Mouse (Mus musculus) heart, adult 2 months (tissue): ENCODE data around the gene Ipcef1.

Experiments used
- CTCF ChIP-seq: fragments of 200-600 bp; IDR thresholded peaks from 2 replicates; pipeline ENCODE4 v1.8.1; 2022; ENCODE audit warnings: antibody characterized with exemption, mild to moderate bottlenecking, moderate library complexity
- POLR2A ChIP-seq: fragments of 200-500 bp; IDR thresholded peaks from 2 replicates; pipeline ENCODE4 v1.6.1; 2011; ENCODE audit warnings: mild to moderate bottlenecking, low read depth, low read length, control low read depth; ENCODE audit not compliant: insufficient read depth

DNA sequence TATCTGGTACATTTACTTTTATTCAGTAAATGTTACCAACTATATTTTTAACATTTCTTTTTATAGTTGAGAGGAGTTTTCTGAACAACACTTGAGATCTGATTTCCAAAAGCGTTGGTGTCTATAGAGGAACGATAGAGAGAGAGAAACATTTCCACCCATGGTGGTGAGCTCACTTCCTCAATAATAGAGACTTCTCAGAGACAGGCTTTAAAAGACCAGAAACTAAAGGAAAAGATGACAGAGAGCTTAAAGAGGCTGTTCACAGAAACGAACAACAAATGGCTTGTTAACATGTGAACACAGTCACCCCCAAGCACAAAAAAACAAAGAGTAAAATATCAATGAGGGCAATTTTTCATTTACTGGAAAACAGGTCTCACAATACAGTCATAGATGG, 2.4 kb downstream of the Ipcef1 start:
- TF ChIP-seq CTCF: no peak
- no peak for TF ChIP-seq POLR2A
